Mouse (Mus musculus): ENCODE measurements at regions not wholly inside any gene's neighbourhood (a gene's known extent, or its start where the extent isn't known, plus 50 kb on each side); places are given as distances from the start of the nearest gene placed in this dataset.
"Not testable (repeated sequence)": the region's sequence is repeated elsewhere in the genome, so short reads cannot be mapped to it uniquely, and the experiment has no call there.

DNA sequence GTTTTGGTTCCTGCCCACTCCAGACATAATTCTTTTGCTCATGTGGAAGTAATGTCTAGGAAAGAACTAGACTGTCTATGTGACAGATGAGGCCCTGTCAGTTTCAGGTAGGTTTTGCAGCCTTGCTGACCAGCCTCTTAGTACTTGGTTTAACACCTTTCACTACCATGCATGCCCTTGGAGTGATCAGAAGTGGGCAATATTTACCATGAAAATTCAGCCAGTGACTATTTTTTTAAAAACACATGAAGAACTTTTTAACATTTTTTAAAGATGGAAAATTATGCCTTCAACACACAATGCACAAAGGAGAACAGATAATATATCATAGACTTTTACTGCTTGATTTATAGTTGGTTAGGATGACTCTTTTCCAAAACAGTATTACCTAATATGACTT, 58.1 kb downstream of the Cox7c start:
- peak in 1 of 2 experiments; percentile 1 for DNase-seq

DNA sequence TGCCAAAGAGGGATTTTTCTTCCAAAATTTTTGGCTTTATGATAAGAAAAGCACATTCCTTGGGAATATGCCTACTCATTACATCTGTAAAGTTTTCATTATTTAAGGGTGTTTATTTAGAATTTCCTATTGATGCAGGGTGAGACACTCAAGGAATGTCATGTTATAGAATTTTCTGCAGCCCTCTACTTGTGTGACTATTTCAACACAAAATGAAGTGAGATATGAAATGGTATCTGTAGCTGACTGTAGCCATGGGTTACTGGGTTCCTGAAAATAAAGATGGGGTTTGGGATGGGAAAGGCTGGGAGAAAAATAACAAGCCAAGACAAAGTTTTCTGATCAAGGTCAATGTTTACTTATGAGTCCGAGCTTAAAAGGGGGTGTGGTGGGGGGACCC, 64.6 kb downstream of the Cox7c start:
- no peak for DNase-seq

DNA sequence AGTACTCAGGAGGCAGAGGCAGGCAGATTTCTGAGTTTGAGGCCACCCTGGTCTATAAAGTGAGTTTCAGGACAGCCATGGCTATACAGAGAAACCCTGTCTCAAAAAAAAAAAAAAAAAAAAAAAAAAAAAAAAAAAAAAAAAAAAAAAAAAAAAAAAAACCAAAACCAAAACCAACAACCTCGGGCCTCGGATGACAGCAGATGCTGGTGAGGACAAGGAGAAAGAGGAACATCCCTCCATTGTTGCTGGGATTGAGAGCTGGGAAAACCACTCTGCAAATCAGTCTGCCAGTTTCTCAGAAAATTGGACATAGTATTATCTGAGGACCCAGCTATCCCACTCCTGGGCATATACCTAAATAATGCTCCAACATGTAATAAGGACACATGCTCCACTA, 82.7 kb downstream of the Cox7c start:
- DNase-seq, result not testable (repeated sequence)

DNA sequence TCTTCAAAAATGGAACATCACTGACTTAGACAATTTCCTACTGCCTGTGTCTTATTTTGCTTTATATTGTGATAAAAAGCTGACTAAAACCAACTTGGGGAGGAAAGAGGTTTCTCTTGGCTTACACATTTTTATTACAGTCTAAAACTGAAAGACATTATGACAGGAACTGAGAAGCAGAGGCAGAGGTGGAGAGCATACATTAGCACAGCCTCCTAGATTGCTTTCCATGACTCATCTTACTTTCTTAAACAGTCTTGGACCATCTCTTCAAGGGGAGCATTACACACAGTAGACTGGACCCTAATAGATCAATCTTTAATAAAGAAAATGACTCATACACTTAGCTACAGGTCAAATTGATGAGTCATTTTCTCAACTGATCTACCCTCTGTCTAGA, 91.4 kb downstream of the Cox7c start:
- no peak for DNase-seq

DNA sequence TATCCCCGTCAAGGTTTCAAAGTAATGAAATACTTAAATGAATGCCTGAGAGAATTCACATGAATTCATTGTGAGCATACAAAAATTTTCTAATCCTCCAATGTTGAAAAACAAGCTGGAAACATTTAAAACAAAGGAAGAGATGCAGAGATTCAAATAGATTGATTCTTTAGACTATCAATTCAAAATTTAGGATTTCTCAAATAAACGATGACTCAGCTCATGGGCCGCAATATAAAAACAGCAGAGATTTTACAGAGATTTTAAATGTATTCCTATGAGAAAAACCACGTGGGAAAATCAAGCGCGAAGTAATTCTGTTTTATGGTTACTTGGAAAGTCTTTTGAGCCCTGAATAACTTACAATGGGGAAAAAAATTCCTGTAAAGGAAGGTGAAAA, 93.8 kb downstream of the Cox7c start:
- no peak for DNase-seq

DNA sequence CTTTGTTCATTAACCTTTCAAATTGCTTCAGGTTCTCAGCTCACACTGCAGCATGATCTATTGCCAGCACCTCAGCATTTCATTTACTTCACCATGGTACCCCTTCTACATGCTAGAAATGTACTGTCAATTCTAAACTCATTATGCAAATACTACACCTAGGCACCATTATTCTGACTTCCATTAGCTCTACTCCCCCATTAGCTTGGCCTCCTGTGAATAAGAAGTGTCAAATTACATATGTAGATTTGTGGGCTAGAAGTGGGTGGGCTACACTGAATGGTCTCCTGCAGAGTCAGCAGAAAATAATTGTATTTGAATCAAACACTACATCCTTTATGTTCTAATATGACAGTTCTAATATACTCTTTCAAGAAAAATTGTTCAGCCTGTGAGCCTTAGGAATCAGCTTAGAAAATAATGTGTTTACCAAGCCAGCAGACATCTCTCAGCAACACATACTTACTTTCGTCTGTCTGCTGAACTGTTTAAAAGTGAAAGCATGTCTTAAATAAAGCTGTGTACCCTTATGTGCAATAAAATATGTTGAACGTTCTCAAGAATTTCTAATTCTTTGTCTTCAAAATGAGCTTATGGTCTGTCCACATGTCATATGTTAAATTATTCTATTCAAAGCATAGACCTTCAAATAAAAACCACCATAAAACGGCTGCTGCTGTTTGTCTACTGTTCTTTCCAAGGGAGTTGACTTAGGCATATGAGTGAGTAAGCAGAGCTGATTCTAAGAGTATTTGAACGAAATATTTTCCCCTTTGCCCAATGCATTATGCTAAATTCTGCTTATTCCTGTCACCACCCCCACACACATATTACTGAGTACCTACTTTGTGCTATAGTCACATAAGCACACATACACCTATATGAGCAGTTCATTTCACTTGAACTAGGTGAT, 119.6 kb downstream of the Cox7c start:
- DNase-seq, result no peak

DNA sequence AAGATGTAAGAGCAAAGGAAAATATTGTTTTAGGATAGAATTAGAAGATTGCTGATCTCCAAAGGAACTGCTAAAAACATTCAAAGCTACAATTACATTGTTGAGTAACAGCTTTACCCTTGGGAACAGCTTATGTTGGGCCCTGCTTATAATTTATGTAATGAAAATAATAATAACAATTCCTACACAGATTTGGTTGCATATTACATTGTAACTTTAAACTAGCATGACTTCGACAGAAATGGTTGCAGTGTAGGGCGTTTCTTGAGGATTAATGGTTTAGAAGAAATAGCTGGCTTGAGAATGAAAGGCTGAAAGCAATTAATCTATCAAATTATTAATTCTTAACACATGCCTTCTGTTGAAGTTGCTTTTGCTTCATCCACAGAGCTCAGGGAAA, 120.4 kb downstream of the Cox7c start:
- DNase-seq, result no peak

DNA sequence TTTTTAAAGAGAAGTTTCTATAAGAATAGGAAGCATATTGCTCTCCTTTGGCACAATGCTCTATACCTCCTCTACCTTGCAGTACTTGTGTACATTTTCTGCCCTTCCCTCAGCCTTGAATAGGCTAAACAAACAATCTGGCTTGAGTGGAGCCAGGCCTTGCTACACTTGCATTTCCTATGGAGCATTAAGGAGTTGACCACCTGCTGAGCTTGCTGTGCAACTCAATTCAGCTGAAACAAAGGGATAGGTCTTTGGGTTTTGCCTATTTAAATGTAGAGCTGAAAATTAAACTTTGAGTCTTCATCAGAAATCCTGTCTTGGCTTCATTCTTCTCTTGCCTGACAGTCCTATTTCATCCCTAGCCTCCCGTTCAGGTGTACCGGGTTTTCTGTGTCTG, 124.0 kb downstream of the Cox7c start:
- DNase-seq, result no peak

DNA sequence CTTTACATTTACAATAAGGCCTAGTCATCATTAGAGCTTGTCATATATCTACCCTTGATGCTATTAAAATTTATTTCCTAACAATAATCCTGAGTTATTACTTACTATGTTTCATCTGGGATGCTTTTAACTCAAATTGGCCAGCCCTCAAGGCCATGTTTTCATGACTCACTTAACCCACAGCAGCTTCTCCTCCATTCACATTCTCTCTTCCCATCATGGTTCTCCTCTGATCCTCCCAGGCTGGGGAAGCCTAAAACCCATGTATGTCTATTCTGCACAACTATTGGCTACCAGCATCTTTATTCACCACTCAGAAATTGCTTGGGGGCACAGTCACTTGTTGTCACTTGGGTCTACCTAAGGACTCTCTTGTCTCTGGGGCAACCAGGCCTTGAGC, 144.9 kb downstream of the Cox7c start:
- DNase-seq, result no peak

DNA sequence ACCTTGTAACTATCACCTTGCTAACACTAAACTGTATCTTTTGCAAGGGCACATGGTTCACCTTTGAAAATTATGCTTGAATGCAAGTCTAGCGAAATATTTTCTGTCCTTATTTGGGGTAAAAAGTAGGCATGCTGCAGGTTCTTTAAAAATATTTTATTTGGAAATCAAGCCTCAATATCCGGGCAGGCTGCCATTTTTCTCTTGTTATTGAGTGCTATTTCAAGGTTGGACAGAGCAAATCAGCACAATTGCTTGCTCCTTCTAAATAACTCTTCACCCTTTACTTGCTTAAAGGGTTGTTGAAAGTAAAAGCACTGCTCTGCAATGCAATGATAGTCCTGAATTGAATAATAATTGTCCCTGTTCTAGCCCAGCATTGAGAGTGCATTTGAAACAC, 149.0 kb downstream of the Cox7c start:
- DNase-seq, result no peak

DNA sequence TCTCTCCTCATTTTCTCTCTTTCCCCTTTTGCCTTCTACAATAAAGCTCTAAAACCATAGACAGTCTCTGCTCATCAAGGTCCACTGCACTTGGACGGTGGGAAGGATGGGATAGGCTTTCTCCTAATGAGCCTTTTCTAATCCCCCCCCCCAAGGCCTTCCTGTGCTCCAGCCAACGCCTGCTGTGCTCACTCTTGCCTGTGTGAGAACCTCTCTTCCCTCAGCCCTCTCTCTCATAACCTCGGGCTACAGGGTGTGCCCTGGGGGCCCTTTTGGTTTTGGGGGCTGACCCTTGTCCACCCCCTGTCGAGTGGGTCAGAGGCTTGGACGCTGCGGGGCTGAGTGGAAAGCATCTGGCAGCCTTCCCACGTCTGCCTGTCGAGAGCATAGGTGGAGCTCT, 151.6 kb downstream of the Cox7c start:
- no peak for DNase-seq

DNA sequence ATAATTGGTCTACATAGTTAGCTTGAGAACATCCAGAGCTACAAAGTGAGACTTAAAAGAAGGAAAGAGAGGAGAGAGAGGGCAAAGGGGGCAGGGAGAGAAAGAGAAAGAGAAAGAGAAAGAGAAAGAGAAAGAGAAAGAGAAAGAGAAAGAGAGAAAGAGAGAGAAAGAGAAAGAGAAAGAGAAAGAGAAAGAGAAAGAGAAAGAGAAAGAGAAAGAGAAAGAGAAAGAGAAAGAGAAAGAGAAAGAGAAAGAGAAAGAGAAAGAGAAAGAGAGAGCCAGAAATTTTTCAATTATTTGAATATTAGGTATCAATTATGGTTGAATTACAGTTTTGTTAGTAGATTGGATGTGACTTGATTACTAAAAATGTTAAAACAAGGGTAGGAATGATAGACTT, 156.9 kb downstream of the Cox7c start:
- not testable (repeated sequence) for DNase-seq

DNA sequence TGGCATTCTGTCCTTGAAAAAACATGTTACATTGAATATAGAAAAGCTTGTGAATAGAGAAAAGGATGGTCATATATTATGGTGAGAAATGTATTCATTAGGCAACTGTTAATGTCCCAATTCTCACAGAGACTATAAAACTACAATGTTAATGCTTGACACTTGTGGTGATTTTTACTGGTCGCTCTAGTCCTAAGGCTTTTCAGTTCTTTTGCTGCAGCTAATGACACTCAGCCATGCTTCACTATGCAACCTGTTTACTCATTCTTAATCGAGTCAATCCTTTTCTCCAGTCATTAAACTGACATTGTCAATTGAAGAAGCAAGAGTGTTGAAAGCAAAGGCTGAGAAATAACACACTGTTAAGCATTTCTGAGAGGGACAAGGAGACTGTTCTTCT, 163.9 kb downstream of the Cox7c start:
- no peak for DNase-seq

DNA sequence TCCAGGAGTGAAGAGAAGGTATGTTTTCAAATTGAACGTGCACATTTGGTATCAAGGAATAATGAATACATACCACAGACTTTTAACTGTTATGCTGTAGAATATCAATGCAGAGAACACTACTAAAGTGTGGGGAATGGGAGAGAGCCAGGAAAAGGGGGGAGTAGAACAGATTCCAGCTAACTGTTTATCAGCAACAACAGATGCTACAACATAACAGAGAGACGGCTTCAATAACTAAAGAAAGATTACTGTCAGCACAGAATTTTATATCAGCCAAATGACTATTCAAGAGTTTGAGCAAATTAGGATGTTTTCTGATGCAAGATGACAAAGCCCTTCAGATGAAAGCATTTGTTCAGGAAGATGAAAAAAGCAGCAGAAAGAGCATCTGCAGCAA, 183.0 kb downstream of the Cox7c start:
- DNase-seq, result no peak

DNA sequence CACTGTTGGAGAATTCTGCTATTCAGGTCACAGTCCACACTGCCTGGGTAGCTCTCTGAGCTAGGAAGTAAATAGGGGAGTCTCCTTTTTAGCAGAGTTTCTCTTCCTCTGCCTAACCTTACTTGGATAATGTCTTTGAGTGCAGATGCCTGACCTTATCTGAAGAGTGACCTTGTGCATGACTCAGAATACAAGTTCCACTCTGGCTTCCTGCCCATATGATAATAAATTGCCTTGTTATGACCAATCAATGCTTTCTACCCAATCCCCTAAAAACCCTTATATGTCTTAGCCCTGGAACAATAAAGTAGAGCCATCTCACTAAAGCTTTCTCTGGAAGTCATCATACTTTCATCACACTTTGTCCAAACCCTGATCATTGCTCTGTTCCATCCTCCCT, 198.4 kb downstream of the Cox7c start:
- DNase-seq, result no peak

DNA sequence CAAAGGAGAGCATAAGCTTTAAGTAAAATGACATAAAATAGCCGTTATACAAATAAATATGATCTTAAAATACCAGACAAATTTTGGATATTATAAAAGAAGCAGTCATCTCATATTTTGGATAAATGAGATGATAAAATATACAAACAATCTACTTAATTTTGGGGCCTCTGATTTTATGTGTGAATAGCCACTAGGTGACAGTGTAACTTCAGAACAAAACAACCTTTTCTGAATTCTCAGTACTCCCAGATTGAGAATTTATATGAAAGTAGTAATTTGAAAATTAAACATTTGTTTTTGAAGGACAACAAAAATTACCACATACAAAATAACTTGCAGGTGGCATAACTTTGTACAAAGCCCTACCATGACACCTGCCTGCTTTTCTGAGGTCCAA, 216.8 kb downstream of the Cox7c start:
- DNase-seq, result no peak
